Mouse (Mus musculus) left cerebral cortex, adult 8-10 months (tissue): ENCODE data around the gene Hs2st1. TPM values are rescaled to one million over a fixed set of nuclear protein-coding genes. Genes with fewer than 3 reads are reported as not detected.
A peak's percentile ranks its signal among the peaks of the same experiment; 100 is the strongest.
"Not testable (repeated sequence)": the region's sequence is repeated elsewhere in the genome, so short reads cannot be mapped to it uniquely, and the experiment has no call there.

Experiments used
- DNase-seq, 2 experiments: peaks; one replicate each; pipeline ENCODE4 v3.0.0; 2022; ENCODE audit warnings: low spot score in 2 of 2
- total RNA-seq, 4 experiments: library from RNA; stranded (reverse); gene quantifications; 2 replicates each; pipeline ENCODE4 v1.2.4; 2022

Hs2st1 gene
- total RNA-seq: 10 to 100 TPM; 42.0 to 51.7 (median 48.7) TPM

- peak; percentile 88 to 99 for DNase-seq
These were observed at the start of gene Hs2st1, which contains the start of gene Selenof for GRCm38 (mm10) chr3:144570047-144570815. Gene Hs2st1 (minus strand): TSS chr3:144570181. Gene Selenof (plus strand): TSS chr3:144570304.

- no peak for DNase-seq
These were observed 47.7 kb upstream of the Hs2st1 start for GRCm38 (mm10) chr3:144617633-144618180.

- DNase-seq: peak; percentile 71 to 74
These were observed 46.9 kb upstream of the Hs2st1 start for GRCm38 (mm10) chr3:144616654-144617425.

- no peak for DNase-seq
These were observed 45.5 kb upstream of the Hs2st1 start for GRCm38 (mm10) chr3:144615459-144615858.

GRCm38 (mm10) chr3:144614698-144615097 is 44.7 kb upstream of the Hs2st1 start:
- no peak for DNase-seq

GRCm38 (mm10) chr3:144614277-144614676 is 44.3 kb upstream of the Hs2st1 start:
- DNase-seq: no peak

- no peak for DNase-seq
These were observed 42.4 kb upstream of the Hs2st1 start for GRCm38 (mm10) chr3:144612382-144612781.

GRCm38 (mm10) chr3:144611626-144612271 is 41.8 kb upstream of the Hs2st1 start:
- no peak for DNase-seq

GRCm38 (mm10) chr3:144610759-144611158 is 40.8 kb upstream of the Hs2st1 start:
- DNase-seq: no peak

GRCm38 (mm10) chr3:144608090-144608489 is 38.1 kb upstream of the Hs2st1 start:
- DNase-seq: no peak

GRCm38 (mm10) chr3:144606449-144606848 is 36.5 kb upstream of the Hs2st1 start:
- DNase-seq: no peak

- not testable (repeated sequence) for DNase-seq
These were observed 35.8 kb upstream of the Hs2st1 start for GRCm38 (mm10) chr3:144605811-144606210.

GRCm38 (mm10) chr3:144604205-144604604 is 34.2 kb upstream of the Hs2st1 start:
- DNase-seq: no peak

- DNase-seq: no peak
These were observed 33.6 kb upstream of the Hs2st1 start for GRCm38 (mm10) chr3:144603558-144603957.

- no peak for DNase-seq
These were observed 32.8 kb upstream of the Hs2st1 start for GRCm38 (mm10) chr3:144602819-144603218.

GRCm38 (mm10) chr3:144602413-144602812 is 32.4 kb upstream of the Hs2st1 start:
- no peak for DNase-seq

GRCm38 (mm10) chr3:144597790-144598467 is 27.9 kb upstream of the Hs2st1 start:
- DNase-seq: no peak

- no peak for DNase-seq
These were observed 27.1 kb upstream of the Hs2st1 start for GRCm38 (mm10) chr3:144597121-144597520.

- DNase-seq: no peak
These were observed 23.2 kb upstream of the Hs2st1 start for GRCm38 (mm10) chr3:144592992-144593785.

- DNase-seq: no peak
These were observed 19.4 kb upstream of the Hs2st1 start for GRCm38 (mm10) chr3:144589189-144589890.
